Mouse (Mus musculus) embryonic facial prominence, embryonic 10.5 days (tissue): ENCODE data around the gene Gm34653. TPM values are rescaled to one million over a fixed set of nuclear protein-coding genes. Genes with fewer than 3 reads are reported as not detected.
A peak's percentile ranks its signal among the peaks of the same experiment; 100 is the strongest.
"Not testable (repeated sequence)": the region's sequence is repeated elsewhere in the genome, so short reads cannot be mapped to it uniquely, and the experiment has no call there.

Experiments
- DNase-seq: peaks from one replicate; pipeline ENCODE4 v3.0.0-alpha.2; 2017; ENCODE audit warnings: low spot score
- H3K27ac ChIP-seq: fragments of 300-500 bp; sonication (generic); replicated peaks from 2 replicates; pipeline ENCODE4 v1.5.1; 2016; ENCODE audit warnings: mild to moderate bottlenecking
- H3K27me3 ChIP-seq: fragments of 300-500 bp; sonication (generic); replicated peaks from 2 replicates; pipeline ENCODE4 v1.6.1; 2016; ENCODE audit warnings: low read depth, mild to moderate bottlenecking; ENCODE audit not compliant: poor library complexity, severe bottlenecking
- H3K36me3 ChIP-seq: fragments of 300-500 bp; sonication (generic); replicated peaks from 2 replicates; pipeline ENCODE4 v1.6.1; 2016; ENCODE audit warnings: mild to moderate bottlenecking, moderate library complexity
- H3K4me1 ChIP-seq: fragments of 300-500 bp; sonication (generic); 2 replicates; pipeline ENCODE4 v1.6.1; 2016
- H3K4me3 ChIP-seq: fragments of 300-500 bp; sonication (generic); 2 replicates; pipeline ENCODE4 v1.5.1; 2016; ENCODE audit warnings: mild to moderate bottlenecking, moderate library complexity
- H3K9me3 ChIP-seq: fragments of 300-500 bp; sonication (generic); 2 replicates; pipeline ENCODE4 v1.6.1; 2016; ENCODE audit warnings: mild to moderate bottlenecking
- WGBS: fragments of 180-500 bp; shearing (Covaris S2); methylation state at CpG from one replicate; pipeline ENCODE4 v1.1.7; 2016; 5-methylcytosine and 5-hydroxymethylcytosine counted together
- polyA plus RNA-seq: library from polyadenylated mRNA; unstranded; fragments of >200 nt; fragmentation: Nextera tagmentation; extraction: Ambion mirVana; gene quantifications from 2 replicates; pipeline ENCODE4 v1.2.1, GENCODE M21; 2016

Gm34653 gene
- polyA plus RNA-seq, 1 experiment from 2014 or later = 0.09 TPM

- WGBS = 93% methylated on average over 4 of the region's 4 CpGs
- no peak for DNase-seq
Observed at GRCm38 (mm10) chr2:34827591-34827990, 5.2 kb upstream of the Gm34653 start.

DNA sequence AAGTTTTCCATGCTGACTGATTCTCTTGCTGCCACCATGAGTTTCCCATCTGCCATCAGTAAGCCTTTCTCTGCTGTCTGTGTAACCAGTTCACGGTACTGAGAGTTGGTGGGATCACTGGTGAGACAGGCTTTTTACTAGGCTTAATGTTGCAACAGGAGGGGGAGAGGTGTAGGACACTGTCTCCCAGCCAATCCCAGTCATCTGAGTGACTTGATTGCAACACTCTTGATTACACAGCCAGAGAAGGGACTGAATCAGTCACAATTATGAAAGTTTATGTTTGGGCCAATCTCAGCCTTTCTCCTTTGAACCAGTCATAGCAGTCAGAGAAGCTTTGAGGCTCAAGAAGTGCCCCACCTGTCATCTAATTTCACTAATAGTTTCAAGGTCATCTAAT lies 4.8 kb upstream of the Gm34653 start:
- WGBS = 86% methylated on average over 1 of the region's 1 CpGs
- Histone ChIP-seq H3K4me1 (peaks cover 18% of the 10 kb centered on the region), H3K4me3 (no peak overlapping the region), H3K27me3 (no peaks in the 10 kb centered on the region), H3K9me3 (peaks cover 8% of the 10 kb centered on the region; the same call in 1 of the 2 replicates), H3K36me3 (peaks cover 4% of the 10 kb centered on the region; the same call in 1 of the 2 replicates), H3K27ac (no peak overlapping the region)
- DNase-seq = no peak

More at GRCm38 (mm10) chr2:34827591-34827990, 5.2 kb upstream of the Gm34653 start:
- H3K9me3 ChIP-seq = peaks cover 8% of the 10 kb centered on the region; the same call in 1 of the 2 replicates
- no peak overlapping the region for H3K27ac ChIP-seq
- no peak overlapping the region for H3K4me3 ChIP-seq
- peaks cover 18% of the 10 kb centered on the region for H3K4me1 ChIP-seq
- H3K36me3 ChIP-seq = peaks cover 6% of the 10 kb centered on the region
- no peaks in the 10 kb centered on the region for H3K27me3 ChIP-seq

DNA sequence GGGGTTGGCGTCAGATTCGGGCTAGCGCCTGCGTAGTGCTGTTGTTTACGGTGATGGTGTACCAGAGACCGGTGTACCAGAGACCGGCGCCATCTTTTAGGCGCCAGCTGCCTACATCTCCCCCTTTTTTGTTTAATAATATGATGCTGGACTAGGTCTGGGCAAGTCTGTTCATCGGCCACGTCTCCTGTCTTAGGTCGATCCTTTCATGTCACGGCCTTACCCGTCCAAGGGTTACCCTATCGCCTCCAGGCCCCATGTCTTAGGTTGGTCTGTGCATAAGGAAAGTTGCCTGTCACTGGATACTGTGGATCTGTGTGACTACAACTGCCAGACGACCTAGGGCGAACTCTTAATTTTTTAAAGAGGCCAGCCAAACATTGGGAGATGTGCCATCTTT lies 2.7 kb upstream of the Gm34653 start:
- not testable (repeated sequence) for H3K27me3 ChIP-seq, H3K9me3 ChIP-seq, H3K36me3 ChIP-seq, H3K4me1 ChIP-seq, DNase-seq, H3K4me3 ChIP-seq, H3K27ac ChIP-seq
- 96% methylated on average over 17 of the region's 17 CpGs for WGBS

DNA sequence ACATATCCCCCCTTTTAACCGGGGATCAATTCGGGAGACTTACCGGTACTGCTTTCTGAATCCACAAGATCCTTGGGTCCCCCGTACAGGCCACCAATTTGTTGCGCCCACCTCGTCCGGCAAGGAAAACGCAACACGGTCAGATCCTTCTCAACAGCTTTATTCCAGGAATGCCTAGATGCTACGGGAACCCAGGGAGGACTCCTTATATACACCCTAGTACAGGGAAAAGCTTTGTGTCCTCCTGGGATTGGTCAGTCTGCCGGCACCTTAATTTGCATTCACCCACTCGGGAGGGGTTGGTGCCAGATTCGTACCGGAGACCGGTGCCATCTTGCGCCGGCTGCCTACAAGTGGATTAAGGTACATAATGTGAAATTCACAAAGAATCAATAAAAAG lies 817 bp downstream of the Gm34653 start:
- Histone ChIP-seq H3K4me1 (no peaks in the 10 kb centered on the region), H3K27me3 (no peaks in the 10 kb centered on the region), H3K9me3 (peaks cover 8% of the 10 kb centered on the region; the same call in 1 of the 2 replicates), H3K36me3 (no peaks in the 10 kb centered on the region), H3K4me3 (no peak overlapping the region), H3K27ac (no peak overlapping the region)
- no peak for DNase-seq
- 88% methylated on average over 17 of the region's 17 CpGs for WGBS

- H3K9me3 ChIP-seq = no peaks in the 10 kb centered on the region
- WGBS = 76% methylated on average over 3 of the region's 3 CpGs
- no peak overlapping the region for H3K4me3 ChIP-seq
- DNase-seq = no peak
- no peaks in the 10 kb centered on the region for H3K36me3 ChIP-seq
- H3K27me3 ChIP-seq = no peaks in the 10 kb centered on the region
- H3K4me1 ChIP-seq = no peaks in the 10 kb centered on the region
- no peak overlapping the region for H3K27ac ChIP-seq
Observed at GRCm38 (mm10) chr2:34835669-34836068, 2.9 kb downstream of the Gm34653 start.

GRCm38 (mm10) chr2:34840143-34840542 lies 7.3 kb downstream of the Gm34653 start:
- not testable (repeated sequence) for H3K4me1 ChIP-seq, H3K9me3 ChIP-seq, H3K36me3 ChIP-seq, DNase-seq, H3K27ac ChIP-seq, H3K4me3 ChIP-seq, H3K27me3 ChIP-seq
- 79% methylated on average over 5 of the region's 5 CpGs for WGBS

DNA sequence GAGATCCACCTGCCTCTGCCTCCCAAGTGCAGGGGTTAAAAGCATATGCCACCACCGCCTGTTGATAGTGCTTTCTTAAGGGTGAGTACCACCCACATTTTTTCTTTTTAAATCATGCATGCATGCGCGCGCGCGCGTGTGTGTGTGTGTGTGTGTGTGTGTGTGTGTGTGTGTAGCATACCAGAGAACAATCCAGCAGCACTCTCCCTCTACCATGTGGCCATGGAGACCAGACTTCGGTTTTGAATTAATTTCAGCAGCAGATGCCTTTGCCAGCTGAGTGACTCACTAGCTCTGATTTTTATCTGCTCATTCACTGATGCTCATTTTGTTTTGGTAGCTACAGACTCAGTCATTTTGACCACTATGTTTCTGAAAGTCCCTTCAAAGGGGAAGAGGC lies 8.9 kb downstream of the Gm34653 start:
- no peaks in the 10 kb centered on the region for H3K9me3 ChIP-seq
- DNase-seq = no peak
- H3K4me3 ChIP-seq = no peak overlapping the region
- no peak overlapping the region for H3K27ac ChIP-seq
- no peaks in the 10 kb centered on the region for H3K4me1 ChIP-seq
- WGBS = 91% methylated on average over 8 of the region's 8 CpGs
- no peaks in the 10 kb centered on the region for H3K27me3 ChIP-seq
- no peaks in the 10 kb centered on the region for H3K36me3 ChIP-seq

DNA sequence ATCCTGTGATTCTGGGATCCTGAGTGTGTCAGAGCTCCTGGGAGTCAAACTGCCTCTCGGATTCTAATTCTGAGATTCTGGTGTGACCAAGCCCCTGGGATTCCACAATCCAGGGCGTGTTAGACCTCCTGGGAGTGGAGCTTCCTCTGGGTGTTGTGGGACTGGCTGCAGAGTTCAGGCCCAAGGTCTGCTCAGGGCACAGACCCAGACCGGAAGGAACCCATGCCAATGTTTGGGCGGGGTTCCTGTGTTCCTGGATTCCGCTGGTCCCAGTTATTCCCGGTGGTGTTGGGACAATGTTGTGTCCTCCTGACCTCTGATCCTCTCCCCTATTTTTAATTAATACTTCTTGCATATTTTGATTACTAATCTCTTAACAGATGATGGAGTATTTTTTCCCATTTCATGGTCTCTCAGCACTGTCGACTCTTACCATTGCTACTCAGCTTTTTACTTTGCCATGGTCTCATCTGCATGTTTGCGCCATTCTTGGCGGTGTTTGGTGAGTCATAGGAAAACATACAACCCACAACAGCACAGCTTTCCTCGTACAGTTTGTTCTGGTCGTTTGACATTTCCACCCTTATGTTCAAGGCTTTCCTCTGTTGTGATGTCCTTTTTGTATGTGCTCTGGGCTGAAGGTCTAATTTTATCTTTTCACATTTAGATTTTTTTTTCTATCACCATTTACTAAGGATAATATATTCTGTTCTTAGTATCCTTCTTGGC lies 10.6 kb downstream of the Gm34653 start:
- Histone ChIP-seq H3K4me3 (no peak overlapping the region), H3K9me3 (no peaks in the 10 kb centered on the region), H3K27me3 (no peaks in the 10 kb centered on the region), H3K27ac (no peak overlapping the region), H3K36me3 (0 out of 2 replicates have a peak, but pooled peaks cover 3% of the 10 kb centered on the region), H3K4me1 (no peaks in the 10 kb centered on the region)
- no peak for DNase-seq
- WGBS = 88% methylated on average over 11 of the region's 11 CpGs

DNA sequence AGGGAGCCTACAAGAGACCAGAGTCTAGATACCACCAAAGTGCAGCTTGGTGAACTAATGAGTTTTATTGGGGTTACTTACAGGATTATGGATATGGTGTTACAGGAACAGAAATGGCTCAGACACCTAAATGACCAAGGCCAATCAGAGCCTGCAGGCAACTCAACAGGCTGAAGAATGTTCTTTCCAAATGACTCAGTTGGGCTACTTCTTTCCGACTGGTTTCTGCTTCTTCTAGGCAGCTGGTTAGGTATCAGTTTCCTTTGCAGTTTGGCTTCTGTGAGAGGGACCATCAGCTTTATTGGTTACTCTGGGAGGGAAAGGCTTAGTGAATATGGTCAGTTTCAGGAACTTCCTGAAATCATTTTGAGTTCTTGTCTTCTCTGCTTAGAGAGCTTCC lies 14.9 kb downstream of the Gm34653 start:
- DNase-seq = no peak
- H3K4me1 ChIP-seq = no peaks in the 10 kb centered on the region
- H3K27me3 ChIP-seq = no peaks in the 10 kb centered on the region
- 87% methylated on average over 1 of the region's 1 CpGs for WGBS
- H3K4me3 ChIP-seq = no peak overlapping the region
- H3K36me3 ChIP-seq = peaks cover 43% of the 10 kb centered on the region
- H3K9me3 ChIP-seq = no peaks in the 10 kb centered on the region
- H3K27ac ChIP-seq = no peak overlapping the region

DNA sequence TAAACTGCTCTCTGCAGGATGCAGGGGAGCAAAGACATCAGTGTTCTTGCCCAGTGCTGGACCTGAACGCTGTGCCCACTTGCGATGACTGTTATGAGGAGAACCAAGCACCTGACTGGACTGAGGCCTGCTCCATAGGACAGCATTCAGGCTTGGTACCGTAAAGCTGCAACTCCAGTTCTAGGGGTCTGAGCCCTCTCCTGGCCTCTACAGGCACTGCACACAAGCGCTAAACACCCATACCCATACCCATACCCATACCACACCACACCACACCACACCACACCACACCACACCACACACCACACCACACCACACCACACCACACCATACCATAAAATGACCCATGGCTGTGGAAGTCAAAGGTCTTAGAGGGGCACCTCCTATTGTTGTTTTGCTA lies 22.5 kb downstream of the Gm34653 start:
- no peak overlapping the region for H3K4me3 ChIP-seq
- peaks cover 100% of the 10 kb centered on the region for H3K36me3 ChIP-seq
- no peaks in the 10 kb centered on the region for H3K9me3 ChIP-seq
- DNase-seq = no peak
- no peaks in the 10 kb centered on the region for H3K27me3 ChIP-seq
- no peaks in the 10 kb centered on the region for H3K4me1 ChIP-seq
- WGBS = 92% methylated on average over 4 of the region's 4 CpGs
- no peak overlapping the region for H3K27ac ChIP-seq

GRCm38 (mm10) chr2:34857728-34858127 lies 24.9 kb downstream of the Gm34653 start:
- Histone ChIP-seq H3K9me3 (no peaks in the 10 kb centered on the region), H3K36me3 (peaks cover 96% of the 10 kb centered on the region), H3K27ac (no peak overlapping the region), H3K27me3 (no peaks in the 10 kb centered on the region), H3K4me3 (no peak overlapping the region), H3K4me1 (no peaks in the 10 kb centered on the region)
- WGBS = 90% methylated on average over 8 of the region's 8 CpGs
- DNase-seq = no peak

DNA sequence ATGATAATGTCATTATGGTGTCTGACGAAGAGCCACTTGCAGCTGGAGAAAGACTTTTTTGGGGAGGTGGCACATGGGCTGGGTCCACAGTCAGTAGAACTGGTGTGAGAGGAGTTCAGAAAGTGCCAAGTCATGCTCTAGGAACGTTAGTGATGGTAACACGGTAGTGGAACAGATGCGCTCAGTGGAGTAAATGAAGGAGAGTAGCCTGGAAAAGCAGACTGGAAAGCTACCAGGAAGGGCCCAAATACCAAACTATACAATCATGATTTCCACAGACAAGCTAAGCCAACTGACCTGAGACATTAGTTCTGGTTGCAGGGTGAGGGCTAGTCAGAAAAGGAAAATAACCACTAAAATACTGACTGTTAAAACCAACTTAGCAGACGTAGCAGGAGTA lies 36.9 kb downstream of the Gm34653 start:
- no peak for DNase-seq
- WGBS = 59% methylated on average over 5 of the region's 5 CpGs
- Histone ChIP-seq H3K4me1 (peaks cover 33% of the 10 kb centered on the region), H3K9me3 (no peaks in the 10 kb centered on the region), H3K27me3 (peaks cover 24% of the 10 kb centered on the region), H3K27ac (no peak overlapping the region), H3K4me3 (peak overlapping the region; percentile 94), H3K36me3 (peaks cover 31% of the 10 kb centered on the region)
